Mouse (Mus musculus) frontal cortex, adult (tissue): ENCODE measurements at regions not wholly inside any gene's neighbourhood (a gene's known extent, or its start where the extent isn't known, plus 50 kb on each side); places are given as distances from the start of the nearest gene placed in this dataset.
A peak's percentile ranks its signal among the peaks of the same experiment; 100 is the strongest.
"Not testable (repeated sequence)": the region's sequence is repeated elsewhere in the genome, so short reads cannot be mapped to it uniquely, and the experiment has no call there.

Source experiments
- ATAC-seq: cut with Nextera tagmentation; 2 replicates; pipeline ENCODE4 v1.9.2; 2017; ENCODE audit warnings: mild to moderate bottlenecking, moderate library complexity, mixed read lengths; ENCODE audit not compliant: low TSS enrichment

- not testable (repeated sequence) for ATAC-seq
Observed at GRCm38 (mm10) chr17:13432256-13432655, 77.9 kb downstream of the Tcp10c start.

DNA sequence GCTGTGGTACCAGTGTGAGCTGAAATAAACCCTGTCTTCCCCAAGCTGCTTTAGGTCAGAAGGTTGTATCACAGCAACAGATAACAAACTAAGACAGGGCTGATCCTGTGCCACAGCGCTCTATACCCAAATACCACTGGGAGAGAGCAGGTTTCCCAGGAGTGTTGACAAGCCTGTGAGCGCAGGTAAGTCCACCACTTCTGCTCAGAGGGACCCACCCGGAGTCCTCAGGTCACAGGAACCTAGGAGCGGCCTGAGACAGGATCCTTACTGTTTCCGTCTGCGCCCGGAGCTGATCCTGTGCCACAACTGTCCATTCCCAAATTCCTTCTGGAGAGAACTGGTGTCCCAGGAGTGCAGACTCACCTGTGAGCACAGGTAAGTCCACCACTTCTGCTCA is 79.8 kb downstream of the Tcp10c start:
- ATAC-seq: not testable (repeated sequence)

DNA sequence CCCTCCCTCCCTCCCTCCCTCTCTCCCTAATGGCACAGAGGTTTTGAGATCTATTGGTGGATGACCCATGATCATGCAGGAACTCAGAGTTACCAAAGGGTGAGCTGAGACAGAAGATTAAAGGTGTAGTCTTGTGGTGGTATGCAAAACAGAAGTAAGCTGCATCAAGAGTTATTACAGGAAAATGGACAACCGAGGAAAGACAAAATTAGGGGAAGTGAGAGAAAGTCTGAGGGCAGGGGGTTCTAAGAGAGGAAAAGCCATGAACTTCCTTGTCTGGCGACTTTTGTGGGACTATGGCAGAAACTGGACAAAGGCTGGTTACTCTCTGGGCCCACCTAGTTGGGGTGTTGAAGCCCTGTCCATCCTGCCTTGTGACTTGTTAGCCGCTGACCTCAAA is 84.4 kb downstream of the Tcp10c start:
- ATAC-seq: not testable (repeated sequence)

DNA sequence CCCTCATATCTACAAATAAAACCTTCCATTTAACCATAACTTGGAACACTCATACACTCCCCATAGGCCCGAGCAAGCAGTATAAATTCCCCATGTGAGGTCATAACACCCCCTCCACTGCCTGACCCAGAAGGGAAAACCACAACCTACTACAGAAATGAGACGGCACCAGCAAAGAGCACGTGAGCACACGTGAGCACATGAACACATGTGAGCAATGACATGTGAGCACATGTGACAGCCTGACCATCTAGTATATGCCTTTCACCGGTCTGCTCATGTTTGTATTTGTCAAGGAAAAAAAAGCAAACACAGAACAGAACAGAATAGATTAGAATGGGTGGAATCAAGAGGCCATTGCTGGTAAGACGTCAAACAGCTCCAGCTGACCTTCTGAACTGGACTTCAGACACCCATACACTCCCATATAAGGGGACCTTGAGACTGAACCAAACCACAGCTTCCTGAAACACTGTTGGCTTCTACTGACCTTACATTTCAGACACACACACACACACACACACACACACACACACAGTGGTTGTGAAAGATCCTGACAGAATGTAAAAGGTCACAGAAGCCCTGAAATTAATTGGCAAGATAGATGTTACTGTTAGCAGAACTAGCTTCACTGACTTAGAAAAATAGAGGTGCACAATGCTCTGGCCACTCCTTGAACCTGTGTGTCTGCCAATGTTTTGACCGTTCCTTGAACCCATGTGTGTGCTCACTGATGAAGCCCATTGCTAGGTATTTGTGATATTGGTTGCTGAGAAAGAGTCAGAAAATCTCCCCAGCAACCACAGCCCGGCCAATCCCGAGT is 86.5 kb downstream of the Tcp10c start:
- not testable (repeated sequence) for ATAC-seq

DNA sequence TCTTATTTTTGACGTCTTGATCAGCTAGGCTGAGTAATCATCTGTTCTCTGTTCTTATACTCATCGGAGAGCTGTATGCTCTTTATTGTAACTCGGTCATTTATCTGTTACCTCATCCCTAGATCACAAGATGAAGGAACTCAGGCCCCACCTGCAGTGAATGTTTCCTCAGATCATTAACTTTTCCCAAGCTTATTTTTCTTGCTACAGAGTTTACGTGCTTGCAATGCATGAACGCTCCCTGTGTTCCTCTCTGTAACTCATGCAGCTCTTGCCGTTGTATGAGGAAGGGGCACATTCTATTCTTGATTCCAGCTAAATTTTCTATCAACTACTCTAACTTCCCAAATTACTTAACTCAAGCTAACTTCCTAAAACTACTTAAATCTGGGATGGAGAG is 87.9 kb downstream of the Tcp10c start:
- not testable (repeated sequence) for ATAC-seq

GRCm38 (mm10) chr17:13456869-13457600 is 102.7 kb downstream of the Tcp10c start:
- ATAC-seq: not testable (repeated sequence)

GRCm38 (mm10) chr17:13457942-13458341 is 103.6 kb downstream of the Tcp10c start:
- not testable (repeated sequence) for ATAC-seq

DNA sequence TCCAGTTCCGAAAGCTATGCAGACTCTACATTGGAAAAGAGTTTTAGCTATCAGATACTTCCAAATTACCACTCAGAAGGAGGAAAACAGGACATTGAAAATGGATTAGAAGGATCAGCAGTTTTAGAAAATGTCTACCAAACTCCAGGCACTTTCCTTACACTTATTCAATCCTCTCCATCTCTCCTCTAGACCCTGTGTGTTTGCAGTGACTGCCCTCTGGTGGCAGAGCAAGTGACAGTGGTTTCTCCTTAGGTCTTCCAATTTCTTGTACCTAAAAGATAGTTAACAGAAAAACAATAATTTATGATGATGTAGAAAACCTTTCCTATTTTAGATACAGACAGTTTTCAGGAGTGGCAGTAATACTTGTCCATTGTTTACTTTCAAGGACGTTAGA is 104.4 kb downstream of the Tcp10c start:
- ATAC-seq: peak; percentile 90

- peak; percentile 8; the same call in 1 of the 2 replicates for ATAC-seq
Observed at GRCm38 (mm10) chr17:13462663-13463062, 108.3 kb downstream of the Tcp10c start.

DNA sequence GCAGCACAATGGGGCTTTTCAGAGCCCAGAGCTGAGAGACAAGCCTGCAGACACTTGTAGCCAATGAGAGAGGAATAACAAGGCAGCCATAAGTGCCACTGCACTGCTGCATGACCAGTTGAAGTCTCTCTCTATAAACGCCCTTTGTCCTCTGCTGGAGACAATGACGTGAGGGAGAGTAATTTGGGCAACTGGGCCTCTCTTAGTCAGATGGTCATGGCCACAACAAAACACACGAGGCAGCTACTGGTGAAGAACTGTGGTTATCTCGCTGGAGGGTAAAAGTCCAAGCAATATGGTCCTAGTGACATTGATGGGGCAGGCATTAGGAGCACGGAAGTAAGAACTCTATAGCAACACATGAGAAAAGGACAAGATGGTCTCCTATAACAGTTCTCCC is 111.5 kb downstream of the Tcp10c start:
- not testable (repeated sequence) for ATAC-seq

- ATAC-seq: not testable (repeated sequence)
Observed at GRCm38 (mm10) chr17:13469867-13470380, 115.6 kb downstream of the Tcp10c start.

- ATAC-seq: peak; percentile 66
Observed at GRCm38 (mm10) chr17:13472460-13473062, 118.2 kb downstream of the Tcp10c start.

DNA sequence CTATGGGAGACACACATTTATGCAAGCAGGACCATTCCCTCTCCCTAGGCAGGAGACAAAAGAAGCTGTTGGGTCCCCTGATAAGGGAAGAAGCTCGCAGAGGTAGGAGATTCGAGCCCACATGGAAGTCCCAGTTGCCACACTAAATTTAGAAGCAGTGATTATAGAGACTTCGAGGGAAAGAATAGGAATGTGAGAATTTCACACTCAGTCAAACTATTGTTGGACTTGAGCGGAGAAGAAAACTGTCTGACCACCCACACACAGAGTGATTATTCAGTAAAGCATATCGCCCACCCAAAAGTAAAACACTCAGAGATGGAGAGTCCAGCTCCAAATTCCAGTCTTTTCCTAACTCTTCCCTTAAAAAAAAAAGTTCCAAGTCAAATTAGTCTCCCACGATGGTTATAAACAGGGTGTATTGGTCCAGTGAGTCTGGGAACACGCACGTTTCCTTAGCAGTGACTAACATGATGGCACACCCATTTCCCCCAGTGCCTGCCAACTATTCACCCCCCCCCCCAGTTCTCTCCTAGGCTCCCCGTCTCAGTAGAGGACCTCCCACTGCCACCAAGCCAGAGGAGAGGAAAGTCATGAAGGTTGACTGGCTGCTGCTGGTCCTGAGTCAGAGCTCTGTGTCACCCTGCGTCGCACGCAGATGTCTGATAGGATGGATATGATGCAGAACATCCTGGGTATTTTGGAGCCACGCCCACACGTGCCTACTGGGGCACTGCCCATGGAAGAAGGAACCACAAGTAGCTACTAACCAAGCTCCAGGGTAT is 120.1 kb downstream of the Tcp10c start:
- ATAC-seq: peak; percentile 80

- ATAC-seq: no peak; the same call in 1 of the 2 replicates
Observed at GRCm38 (mm10) chr17:13478866-13479571, 124.6 kb downstream of the Tcp10c start.

DNA sequence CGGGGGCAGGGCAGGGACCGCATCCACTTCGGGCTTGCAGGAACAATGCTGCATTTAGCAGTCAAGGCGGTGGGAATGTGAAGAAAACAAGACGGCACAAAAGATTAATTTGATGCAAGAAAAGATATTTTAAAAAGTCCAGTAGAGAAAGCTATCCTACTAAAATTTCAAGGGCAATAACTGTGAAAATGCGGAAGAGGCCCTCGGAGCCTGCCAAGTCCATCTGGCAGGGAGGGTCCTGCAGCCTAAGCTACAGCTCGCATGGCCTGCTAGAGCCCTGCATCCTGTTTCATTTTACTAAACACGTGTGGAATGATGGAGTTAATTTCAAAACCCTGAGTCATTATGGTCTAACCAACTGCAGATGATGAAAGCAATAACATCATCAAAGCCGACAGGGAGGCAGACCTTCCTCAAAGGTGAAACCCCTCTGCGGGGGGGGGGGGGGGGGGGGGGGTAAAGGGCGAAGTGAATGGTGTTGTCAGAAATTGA is 125.2 kb downstream of the Tcp10c start:
- 0 out of 2 replicates have a peak, but pooled peaks have one; percentile 59 for ATAC-seq

- peak; percentile 44; the same call in 1 of the 2 replicates for ATAC-seq
Observed at GRCm38 (mm10) chr17:13481445-13482085, 127.2 kb downstream of the Tcp10c start.

DNA sequence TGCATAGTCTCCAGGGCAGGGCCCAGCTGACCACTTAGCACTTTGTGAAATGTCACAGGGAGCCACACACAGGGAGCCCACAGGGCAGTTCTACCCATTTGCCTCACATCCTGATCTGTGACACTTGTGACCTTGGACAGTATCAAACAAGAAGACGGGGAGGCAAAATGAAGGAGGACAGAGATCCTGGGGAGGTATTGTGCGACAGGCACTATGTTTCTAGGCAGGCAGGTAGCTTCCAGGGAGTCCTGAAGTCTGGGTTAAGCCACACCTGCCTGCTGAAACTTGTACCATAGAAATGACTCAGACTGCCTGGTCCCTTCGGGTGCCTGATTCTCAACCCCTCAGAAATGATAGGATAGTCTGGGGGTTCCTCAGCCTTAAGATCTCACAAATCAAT is 127.8 kb downstream of the Tcp10c start:
- no peak for ATAC-seq

DNA sequence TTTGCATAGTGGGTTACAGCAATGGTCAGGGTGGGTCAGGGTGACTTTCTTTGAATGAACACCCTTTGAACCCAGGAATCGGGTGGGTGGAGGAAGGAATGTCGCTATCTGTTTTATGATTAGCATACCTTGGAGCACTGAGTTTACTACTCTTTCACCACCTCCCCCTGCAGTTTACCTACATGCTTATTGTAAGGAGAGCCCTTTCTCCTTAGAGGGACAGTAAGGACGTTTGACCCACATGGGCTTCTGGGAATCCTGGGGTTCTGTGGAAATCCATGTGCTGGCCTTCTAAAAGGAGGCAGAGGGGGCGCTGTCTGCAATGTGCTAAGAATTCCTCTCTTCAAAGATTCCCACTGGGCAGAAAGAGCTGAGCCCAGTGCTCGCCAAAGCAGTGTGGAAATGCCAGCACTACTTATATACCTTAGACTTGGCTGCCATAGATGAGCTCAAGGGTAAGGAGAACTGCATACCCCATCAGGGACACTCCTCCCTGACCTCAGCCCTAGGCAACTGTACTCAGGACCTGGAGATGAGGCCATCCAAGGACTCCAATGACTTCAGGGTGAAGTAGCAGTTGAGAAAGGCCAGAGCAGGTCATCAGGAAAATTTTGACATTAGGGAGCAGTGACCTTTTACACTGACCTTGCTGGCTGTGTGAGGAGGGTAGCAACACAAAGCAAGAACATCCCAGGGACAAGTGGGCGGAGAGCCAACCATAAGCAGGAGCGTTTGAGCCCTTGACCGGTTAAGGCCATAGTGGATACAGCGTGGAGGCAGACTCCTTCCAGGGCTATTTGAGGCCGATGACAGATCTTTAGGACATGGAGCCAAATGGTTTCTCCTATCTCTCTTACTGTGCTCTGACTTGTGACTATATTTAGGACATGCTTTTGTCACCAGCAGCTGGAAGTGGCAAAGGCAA is 133.2 kb downstream of the Tcp10c start:
- no peak for ATAC-seq
